Mouse (Mus musculus): Measurements from ENCODE around the gene Gm49369.
"Not testable (repeated sequence)": the region's sequence is repeated elsewhere in the genome, so short reads cannot be mapped to it uniquely, and the experiment has no call there.

Gene Gm49369

DNA sequence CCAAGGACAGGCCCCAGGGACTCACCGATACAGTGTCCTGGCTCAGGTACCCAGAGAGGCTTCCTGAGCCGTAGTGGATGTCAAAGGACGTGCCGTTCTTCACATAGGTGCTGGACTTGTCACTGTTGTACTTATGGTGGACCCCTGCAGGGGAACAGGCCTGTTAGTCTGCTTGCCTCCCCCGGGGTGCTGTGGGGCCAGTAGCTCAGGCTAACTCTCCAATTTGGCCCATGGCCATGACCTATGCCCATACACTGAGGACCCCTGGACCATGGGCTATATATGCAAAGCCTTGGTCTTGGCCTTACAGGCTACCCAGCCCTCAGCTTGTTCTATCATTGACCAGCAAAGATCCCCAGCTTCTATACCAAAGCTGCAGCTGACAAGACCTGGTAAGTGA, at the start of gene Gm49369:
TSS of gene Gm49369 (minus strand) at position 101 of the 400 bp plus-strand sequence.
- DNase-seq (ENCODE audit: low read depth, low spot score): no peak

DNA sequence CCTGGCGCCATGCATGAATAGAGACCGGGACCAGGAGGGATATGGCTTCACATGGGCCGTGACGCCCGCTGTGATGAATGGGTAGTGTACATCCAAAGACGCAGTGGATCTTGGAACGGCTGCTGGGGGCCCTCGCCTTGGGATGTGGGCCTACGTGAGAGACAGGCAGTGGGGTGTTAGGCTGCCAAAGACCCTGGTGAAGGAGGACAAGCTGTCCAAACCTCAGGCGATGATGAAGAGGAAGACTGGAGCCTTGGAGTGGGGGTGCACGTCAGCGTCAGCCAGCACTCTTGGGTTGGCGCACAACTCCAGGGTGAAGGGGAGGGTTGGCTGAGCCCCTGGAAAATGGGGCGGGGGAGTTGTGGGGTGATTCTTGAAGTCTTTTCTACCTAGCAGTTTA, 48.6 kb upstream of the Gm49369 start:
- DNase-seq (ENCODE audit: low read depth, low spot score): no peak

GRCm38 (mm10) chr7:142430160-142430678, 47.8 kb upstream of the Gm49369 start:
- DNase-seq (ENCODE audit: low read depth, low spot score): no peak

GRCm38 (mm10) chr7:142428213-142428612, 45.7 kb upstream of the Gm49369 start:
- DNase-seq (ENCODE audit: low read depth, low spot score): peak; percentile 36

GRCm38 (mm10) chr7:142425641-142426213, 43.3 kb upstream of the Gm49369 start:
- DNase-seq (ENCODE audit: low read depth, low spot score): no peak

DNA sequence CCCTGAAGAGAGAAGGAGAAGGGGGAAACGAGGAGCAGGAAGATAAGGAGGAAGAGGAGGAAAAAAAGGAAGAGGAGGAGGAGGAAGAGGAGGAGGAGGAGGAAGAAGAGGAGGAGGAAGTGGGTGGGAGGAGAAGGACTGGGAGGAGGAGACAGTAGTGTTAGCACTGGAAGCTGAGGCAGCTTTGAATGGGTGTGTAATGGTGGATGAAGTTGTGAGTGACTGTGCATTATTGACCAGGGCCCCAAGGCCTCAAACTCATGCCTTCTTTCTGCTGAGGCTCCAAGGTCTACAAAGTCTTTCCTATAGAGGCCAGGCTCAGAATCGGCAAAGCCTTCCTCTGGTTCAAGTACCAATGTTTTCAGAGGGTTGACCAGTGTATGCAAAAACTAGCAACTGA, 39.4 kb upstream of the Gm49369 start:
- no peak for DNase-seq (ENCODE audit: low read depth, low spot score)

DNA sequence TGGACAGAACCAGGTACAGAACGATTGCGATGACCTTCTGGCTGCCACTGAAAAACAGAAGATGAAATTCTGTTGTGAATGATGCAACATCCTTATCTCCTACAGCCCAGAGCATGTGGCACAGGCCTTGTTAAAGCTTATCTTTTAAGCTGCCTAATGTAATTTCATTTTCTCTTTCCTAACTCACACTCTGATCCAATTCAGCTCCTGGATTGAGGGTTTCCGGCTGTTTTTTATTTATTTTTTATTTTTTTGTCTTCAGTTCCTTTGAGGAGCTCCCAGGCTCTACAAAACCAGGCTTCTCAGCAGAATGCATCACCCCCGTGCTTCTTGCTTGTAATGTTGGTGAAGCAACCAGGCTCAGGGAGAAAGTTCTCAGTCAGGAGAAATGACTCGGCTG, 37.4 kb upstream of the Gm49369 start:
- no peak for DNase-seq (ENCODE audit: low read depth, low spot score)

DNA sequence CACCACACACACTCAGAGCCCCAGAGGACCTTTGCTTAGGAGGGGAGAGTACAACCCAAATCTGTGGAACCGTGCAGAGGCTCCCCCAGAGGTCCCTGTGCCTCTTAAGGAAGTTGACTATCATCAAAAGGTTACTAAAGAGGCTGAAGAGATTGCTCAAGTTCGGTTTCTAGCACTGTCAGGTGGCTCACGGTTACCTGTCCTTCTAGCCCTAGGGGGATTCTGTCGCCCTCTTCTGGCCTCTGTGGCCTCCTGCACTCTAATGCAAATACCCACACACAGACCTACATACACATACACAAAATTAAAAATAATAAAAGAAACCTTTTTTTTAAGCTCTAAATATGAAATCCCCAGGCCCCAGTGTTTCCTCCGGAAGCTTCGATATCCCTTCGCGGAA, 36.2 kb upstream of the Gm49369 start:
- no peak for DNase-seq (ENCODE audit: low read depth, low spot score)

GRCm38 (mm10) chr7:142418027-142418426, 35.6 kb upstream of the Gm49369 start:
- DNase-seq (ENCODE audit: low read depth, low spot score): no peak

DNA sequence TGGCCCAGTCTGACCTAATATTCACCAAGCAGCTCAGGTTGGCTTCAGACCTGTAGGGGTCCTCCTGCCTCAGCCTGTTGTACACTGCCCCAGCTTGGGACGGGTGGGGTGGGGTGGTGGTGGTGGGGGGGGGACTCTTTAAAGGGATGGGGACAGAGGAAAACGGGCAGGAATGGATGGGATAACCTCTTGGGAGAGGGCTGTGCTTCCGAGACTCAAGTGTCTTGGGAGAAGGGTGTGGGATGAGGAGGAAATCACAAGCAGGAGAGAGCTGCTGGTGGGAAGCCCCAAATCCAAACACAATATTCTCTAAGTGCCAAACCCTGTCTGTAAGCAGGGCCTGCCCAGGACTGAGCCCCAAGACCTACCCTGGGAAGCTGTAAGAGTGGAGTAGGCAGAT, 33.8 kb upstream of the Gm49369 start:
- no peak for DNase-seq (ENCODE audit: low read depth, low spot score)

DNA sequence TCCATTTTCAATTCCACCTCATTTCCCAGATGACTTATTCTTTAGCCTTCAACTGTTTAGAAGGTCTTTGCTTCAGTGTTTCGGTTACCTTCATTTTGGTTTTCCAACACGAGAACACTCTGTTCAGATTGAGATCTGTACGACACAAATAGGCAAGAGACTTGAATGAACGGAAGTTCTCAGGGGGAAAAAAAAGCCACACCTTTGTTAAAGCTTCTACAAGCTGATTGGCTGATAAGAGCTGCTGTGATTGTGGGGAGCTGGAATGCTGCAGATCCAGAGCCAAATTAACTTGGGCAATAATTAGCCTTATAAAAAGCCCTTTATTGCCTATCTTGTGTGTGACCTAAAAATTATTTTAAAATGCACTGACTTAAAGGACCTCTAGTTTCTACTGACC, 32.8 kb upstream of the Gm49369 start:
- no peak for DNase-seq (ENCODE audit: low read depth, low spot score)

DNA sequence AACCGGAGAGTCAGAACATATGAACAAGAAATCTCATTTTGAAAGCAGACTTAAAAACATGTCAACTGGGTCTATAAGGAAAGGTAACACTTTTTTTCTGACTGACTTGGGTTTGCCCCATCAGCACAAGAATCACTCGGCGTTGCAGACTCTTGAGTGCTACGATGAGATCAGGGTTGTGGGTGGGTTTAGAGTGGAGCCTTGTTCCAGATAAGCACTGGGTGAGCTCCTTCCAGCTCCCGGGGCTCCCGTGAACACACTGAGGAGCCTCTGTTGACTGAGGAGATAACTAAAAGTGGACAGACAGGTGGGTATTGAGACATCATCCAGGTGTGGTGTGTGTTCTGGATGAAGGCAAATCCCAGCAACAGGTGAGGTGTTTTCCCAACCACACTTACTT, 30.8 kb upstream of the Gm49369 start:
- DNase-seq (ENCODE audit: low read depth, low spot score): no peak

DNA sequence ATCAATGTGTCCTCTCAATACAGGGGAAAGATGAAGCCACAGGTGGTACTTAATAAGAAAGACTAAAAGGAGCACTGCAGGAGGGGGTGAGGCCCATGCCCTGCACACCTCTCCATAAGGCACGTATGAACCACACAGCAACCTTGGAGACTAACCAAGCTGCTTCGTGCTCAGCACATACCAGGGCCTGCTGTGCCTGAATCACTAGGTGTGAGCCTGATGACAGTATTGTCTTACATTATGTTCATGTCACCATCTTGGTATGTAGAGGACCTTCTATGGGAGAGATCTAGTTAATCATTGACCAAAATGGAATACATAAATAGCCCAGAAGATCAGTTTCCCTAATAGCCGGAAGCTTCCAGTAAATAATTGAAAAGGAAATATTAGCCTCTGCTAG, 27.1 kb upstream of the Gm49369 start:
- DNase-seq (ENCODE audit: low read depth, low spot score): no peak

- no peak for DNase-seq (ENCODE audit: low read depth, low spot score)
Measured at GRCm38 (mm10) chr7:142408686-142409085, 26.2 kb upstream of the Gm49369 start.

GRCm38 (mm10) chr7:142407935-142408334, 25.5 kb upstream of the Gm49369 start:
- DNase-seq (ENCODE audit: low read depth, low spot score): no peak

GRCm38 (mm10) chr7:142405134-142405533, 22.7 kb upstream of the Gm49369 start:
- not testable (repeated sequence) for DNase-seq (ENCODE audit: low read depth, low spot score)

DNA sequence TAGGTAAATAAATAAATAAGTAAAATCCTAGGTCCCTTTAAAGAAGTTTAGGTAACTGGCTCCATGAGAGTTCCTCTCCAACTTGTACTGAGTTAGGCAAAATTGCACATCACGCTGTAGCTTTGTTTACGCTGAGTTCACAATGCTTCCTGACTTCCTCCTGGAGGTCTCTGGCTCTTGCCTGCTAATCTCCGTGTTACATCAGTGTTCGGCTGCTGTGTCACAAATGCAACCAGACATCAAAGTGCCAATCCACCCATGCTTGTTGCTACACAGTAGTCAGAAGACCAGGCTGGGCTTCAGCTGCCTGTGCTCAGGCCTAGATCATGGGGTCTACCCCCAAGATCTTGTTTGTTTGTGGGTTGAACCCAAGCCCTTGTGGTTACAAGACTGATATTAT, 21.1 kb upstream of the Gm49369 start:
- DNase-seq (ENCODE audit: low read depth, low spot score): no peak

DNA sequence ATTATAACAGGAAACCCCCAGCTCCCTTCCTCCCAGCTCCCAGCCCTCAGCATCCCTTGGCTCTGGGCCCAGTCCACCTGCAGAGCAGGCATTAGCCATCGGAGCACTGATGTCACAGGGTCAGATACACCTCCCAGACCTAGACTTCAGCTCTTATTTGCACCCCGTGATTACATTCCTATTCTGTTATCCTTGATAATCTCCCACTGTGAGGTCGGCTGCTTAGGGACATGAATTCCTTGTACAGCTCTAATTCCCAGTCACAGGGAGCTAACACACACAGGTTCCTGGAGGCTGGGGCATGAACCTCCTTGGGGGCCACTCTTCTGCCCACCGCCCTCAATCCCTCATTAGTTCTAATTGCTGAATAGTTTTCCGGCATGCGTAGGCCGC, 18.3 kb upstream of the Gm49369 start:
- DNase-seq (ENCODE audit: low read depth, low spot score): no peak

DNA sequence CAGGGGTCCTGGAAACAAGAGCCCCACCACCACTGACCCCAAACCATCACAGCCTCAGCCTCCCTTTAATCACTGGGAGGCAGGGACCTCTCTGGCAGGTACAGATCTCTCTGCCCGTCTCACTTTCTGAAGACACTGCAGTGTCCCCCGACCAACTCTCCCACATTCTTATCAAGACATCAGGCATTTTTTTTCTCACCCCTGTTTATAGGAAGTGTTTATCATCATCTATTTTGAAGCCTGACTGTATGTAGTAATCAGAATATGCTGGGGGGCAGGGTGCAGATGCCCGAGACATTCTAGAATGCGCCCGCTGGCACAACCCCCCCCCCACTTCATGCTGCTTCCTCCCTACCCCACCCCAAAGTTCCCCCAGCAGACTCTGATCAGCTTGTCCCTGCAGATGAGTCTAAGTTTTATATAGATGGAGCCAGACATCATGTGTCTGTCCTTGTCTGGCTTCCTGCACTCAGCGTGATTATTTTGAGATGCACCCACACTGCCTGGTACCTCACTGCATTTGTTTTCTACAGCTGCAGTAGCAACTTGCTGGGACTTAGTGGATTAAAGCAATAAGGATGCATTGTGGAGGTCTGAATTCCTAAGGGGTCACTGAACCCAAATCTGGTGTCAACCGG, 17.8 kb upstream of the Gm49369 start:
- no peak for DNase-seq (ENCODE audit: low read depth, low spot score)

- peak; percentile 34 for DNase-seq (ENCODE audit: low read depth, low spot score)
Measured at GRCm38 (mm10) chr7:142399250-142399649, 16.8 kb upstream of the Gm49369 start.

DNA sequence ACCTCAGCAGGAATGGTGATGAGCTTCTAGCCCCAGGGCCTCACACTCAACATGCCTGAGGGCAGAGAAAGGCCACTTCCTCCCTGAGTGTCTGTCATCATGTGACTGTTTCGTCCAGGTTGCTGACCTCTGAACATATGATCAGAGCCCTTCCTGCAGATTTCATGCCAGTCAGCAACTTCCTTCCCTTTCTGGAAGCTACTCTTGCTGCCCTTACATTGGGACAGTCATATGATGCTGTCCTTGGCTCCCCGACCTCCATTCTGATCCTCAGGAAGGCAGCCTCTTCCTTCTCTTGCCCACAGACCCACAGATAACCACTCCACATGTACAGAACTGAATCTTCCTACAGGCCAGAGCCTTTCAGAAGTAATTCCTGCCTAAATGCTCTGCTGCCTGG, 15.6 kb upstream of the Gm49369 start:
- DNase-seq (ENCODE audit: low read depth, low spot score): no peak

DNA sequence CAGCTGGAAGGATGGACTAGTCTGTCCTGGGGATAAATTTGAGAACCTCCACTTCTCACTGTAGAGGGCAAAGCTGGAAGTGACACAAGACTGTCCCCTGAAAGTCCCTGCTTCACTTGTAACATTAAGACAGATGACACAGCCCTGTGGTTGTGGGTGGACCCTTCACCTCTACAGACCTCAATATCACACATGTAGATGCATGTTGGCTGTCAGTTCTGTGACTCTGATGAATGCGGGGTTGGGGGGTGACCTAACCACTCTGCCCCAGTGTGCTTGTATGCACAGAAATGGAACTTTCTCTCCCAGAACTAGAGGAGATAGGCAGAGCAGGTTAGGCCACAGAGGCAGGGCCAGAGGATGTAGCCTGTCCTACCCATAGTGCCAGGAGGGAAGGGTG, 14.1 kb upstream of the Gm49369 start:
- DNase-seq (ENCODE audit: low read depth, low spot score): no peak

- DNase-seq (ENCODE audit: low read depth, low spot score): no peak
Measured at GRCm38 (mm10) chr7:142395472-142395871, 13.0 kb upstream of the Gm49369 start.

All from A20 (cell line).